Mouse (Mus musculus) limb, embryonic 11.5 days (tissue): ENCODE measurements at regions not wholly inside any gene's neighbourhood (a gene's known extent, or its start where the extent isn't known, plus 50 kb on each side); places are given as distances from the start of the nearest gene placed in this dataset.

ENCODE experiments used
- ATAC-seq: fragments of 200-750 bp; cut with Nextera tagmentation; 2 replicates; pipeline ENCODE4 v1.8.0; 2017; ENCODE audit warnings: low read depth; ENCODE audit not compliant: insufficient number of reproducible peaks, low FRiP score, low TSS enrichment
- DNase-seq: peaks from one replicate; pipeline ENCODE4 v3.0.0-alpha.2; 2015; ENCODE audit warnings: low spot score
- H3K27ac ChIP-seq: fragments of 300-500 bp; sonication (generic); replicated peaks from 2 replicates; pipeline ENCODE4 v1.5.1; 2014; ENCODE audit warnings: low read depth, mild to moderate bottlenecking, low read length
- H3K27me3 ChIP-seq: fragments of 300-500 bp; sonication (generic); 2 replicates; pipeline ENCODE4 v1.6.1; 2014; ENCODE audit warnings: mild to moderate bottlenecking, low read length, mixed read lengths; ENCODE audit not compliant: control insufficient read depth, insufficient read depth
- H3K36me3 ChIP-seq: fragments of 300-500 bp; sonication (generic); 2 replicates; pipeline ENCODE4 v1.6.1; 2014; ENCODE audit warnings: mild to moderate bottlenecking, low read length, moderate library complexity, mixed read lengths; ENCODE audit not compliant: control insufficient read depth, insufficient read depth
- H3K4me1 ChIP-seq: fragments of 300-500 bp; sonication (generic); 2 replicates; pipeline ENCODE4 v1.6.1; 2014; ENCODE audit warnings: low read length, mixed read lengths; ENCODE audit not compliant: control insufficient read depth, insufficient read depth
- H3K4me2 ChIP-seq: fragments of 300-500 bp; sonication (generic); 2 replicates; pipeline ENCODE4 v1.6.1; 2014; ENCODE audit warnings: low read depth, mild to moderate bottlenecking, moderate library complexity; ENCODE audit not compliant: severe bottlenecking
- H3K4me3 ChIP-seq: fragments of 300-500 bp; sonication (generic); 2 replicates; pipeline ENCODE4 v1.5.1; 2014; ENCODE audit warnings: low read depth, low read length
- H3K9ac ChIP-seq: fragments of 300-500 bp; sonication (generic); 2 replicates; pipeline ENCODE4 v1.6.1; 2014; ENCODE audit warnings: mild to moderate bottlenecking, low read length
- H3K9me3 ChIP-seq: fragments of 300-500 bp; sonication (generic); 2 replicates; pipeline ENCODE4 v1.6.1; 2016; ENCODE audit warnings: low read length; ENCODE audit not compliant: control insufficient read depth
- WGBS: fragments of 180-500 bp; shearing (Covaris S2); extraction: QIAGEN DNeasy Blood & Tissue Kit; methylation state at CpG from one replicate; pipeline ENCODE4 v1.1.7; 2014; 5-methylcytosine and 5-hydroxymethylcytosine counted together

DNA sequence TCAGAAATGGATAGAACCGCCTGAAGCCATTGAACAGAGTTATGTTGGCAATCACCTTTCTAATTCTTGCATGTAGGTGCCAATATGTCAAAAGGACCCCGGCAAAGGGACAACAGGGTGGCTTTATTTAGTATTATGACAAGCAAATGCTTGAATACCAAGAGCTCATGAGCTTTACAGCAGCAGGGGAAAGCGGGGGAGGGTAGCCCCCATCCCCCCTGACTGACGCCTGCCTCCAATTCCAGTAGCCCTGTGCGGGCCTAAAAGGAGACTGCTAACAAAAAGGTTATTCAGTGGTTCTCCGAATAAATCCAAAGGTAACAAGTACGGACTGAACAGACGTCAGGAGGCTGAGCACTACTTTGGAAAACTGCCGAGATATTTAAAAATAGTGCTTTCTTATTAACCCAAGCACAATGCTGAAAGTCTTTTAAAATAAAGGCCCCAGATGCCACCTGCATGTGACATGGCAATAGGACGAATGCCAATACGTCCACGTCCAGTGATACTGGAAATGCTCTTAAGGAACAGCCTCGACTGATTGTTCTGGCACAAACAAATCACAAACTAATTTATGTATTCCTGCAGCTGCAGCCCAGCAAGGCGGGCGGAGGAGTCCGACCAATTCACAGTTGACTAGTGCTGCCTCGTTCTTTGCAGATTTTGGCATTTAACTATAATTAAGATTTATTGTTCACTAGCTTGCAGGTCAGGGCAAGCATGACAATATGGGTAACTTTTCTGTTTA is 771.7 kb upstream of the Car8 start:
- no peak overlapping the region for H3K4me3 ChIP-seq
- no peaks in the 10 kb centered on the region for H3K36me3 ChIP-seq
- no peak overlapping the region for H3K4me2 ChIP-seq
- H3K9ac ChIP-seq: no peak overlapping the region
- no peak for ATAC-seq
- H3K4me1 ChIP-seq: peaks cover 9% of the 10 kb centered on the region
- whole genome bisulfite sequencing: 39% methylated on average over 17 of the region's 17 CpGs
- no peak overlapping the region for H3K27ac ChIP-seq
- DNase-seq: peak; percentile 53
- H3K9me3 ChIP-seq: no peaks in the 10 kb centered on the region
- H3K27me3 ChIP-seq: peaks cover 4% of the 10 kb centered on the region; the same call in 1 of the 2 replicates

DNA sequence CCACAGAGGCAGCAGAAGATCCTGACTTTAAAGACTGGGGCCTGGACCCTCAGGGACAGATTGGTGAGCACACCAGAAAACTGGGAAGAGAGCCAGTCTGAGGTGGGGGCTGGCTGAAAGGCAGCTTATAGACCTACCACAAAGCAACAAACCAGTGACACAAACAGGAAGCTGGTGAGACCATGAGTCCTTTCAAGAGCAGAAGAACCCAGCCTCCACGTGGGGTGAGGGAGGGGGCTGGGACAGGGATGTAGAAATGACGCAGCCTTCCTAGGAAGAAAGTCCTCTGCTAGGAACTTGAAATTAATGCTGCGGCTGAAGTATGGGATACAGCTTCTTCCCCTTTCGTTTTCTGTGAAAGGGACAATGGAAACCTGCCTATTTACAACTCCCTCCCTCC is 770.8 kb upstream of the Car8 start:
- H3K4me3 ChIP-seq: no peak overlapping the region

DNA sequence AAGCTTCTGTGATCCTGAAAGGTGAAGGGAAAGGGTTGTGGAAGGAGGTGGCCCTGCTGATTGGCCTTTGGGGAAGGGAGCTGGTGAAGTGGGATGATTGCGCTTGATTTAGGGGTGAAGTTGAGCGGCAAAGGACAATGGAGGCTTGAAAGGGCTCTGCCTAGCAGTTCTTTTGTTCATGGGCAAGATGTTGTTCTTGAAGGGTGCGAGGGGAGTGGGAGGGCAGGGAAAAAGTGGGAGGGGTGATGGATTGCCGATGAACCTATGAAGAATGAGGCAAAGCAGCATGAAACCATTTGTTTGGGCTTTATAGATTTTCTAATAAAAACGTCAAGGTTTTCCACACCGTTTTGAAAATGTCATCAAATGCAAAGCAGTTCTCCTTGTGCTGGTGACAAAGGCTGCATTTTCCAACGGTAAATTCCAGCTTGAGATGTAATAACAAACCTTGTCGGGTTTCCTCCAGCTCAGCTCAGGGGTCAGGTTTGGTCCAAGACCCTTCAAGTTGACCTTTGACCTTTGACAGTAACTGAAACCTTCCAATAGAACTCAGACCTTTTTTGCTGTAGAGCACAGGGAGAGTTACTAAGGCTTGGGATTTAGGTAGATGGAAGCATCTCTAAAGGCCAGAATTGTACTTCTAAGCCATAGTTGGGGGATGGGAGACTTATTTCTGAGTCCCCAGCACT is 767.2 kb upstream of the Car8 start:
- no peak for ATAC-seq
- H3K36me3 ChIP-seq: no peaks in the 10 kb centered on the region
- H3K4me3 ChIP-seq: no peak overlapping the region
- H3K9me3 ChIP-seq: no peaks in the 10 kb centered on the region
- H3K27me3 ChIP-seq: no peaks in the 10 kb centered on the region
- H3K27ac ChIP-seq: no peak overlapping the region
- H3K4me1 ChIP-seq: peaks cover 6% of the 10 kb centered on the region; the same call in 1 of the 2 replicates
- WGBS: 33% methylated on average over 8 of the region's 8 CpGs
- no peak for DNase-seq
- H3K9ac ChIP-seq: no peak overlapping the region
- H3K4me2 ChIP-seq: no peak overlapping the region

More for the DNA sequence above, 770.8 kb upstream of the Car8 start:
- H3K36me3 ChIP-seq: no peaks in the 10 kb centered on the region
- ATAC-seq: no peak
- H3K9me3 ChIP-seq: no peaks in the 10 kb centered on the region
- peaks cover 4% of the 10 kb centered on the region; the same call in 1 of the 2 replicates for H3K27me3 ChIP-seq
- peaks cover 6% of the 10 kb centered on the region; the same call in 1 of the 2 replicates for H3K4me1 ChIP-seq
- 55% methylated on average over 4 of the region's 4 CpGs for WGBS
- H3K27ac ChIP-seq: no peak overlapping the region
- H3K4me2 ChIP-seq: no peak overlapping the region
- H3K9ac ChIP-seq: no peak overlapping the region
- no peak for DNase-seq

DNA sequence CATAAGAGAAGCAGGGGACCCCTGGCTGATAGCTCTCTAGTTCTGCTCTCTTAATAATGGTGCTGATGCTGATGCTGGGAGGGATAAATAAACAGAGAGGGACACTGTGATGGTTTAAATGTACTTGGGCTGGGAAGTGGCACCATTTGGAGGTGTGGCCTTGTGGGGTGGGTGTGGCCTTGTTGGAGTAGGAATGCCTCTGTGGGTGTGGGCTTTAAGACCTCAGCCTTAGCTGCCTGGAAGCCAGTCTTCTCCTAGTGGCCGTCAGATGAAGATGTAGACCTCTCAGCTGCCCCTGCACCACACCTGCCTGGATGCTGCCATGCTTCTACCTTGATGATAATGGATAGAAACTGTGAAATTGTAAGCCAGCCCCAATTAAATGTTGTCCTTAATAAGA is 765.0 kb upstream of the Car8 start:
- Histone ChIP-seq H3K4me1 (no peaks in the 10 kb centered on the region), H3K4me2 (no peak overlapping the region), H3K4me3 (no peak overlapping the region), H3K9ac (no peak overlapping the region), H3K36me3 (no peaks in the 10 kb centered on the region), H3K9me3 (no peaks in the 10 kb centered on the region), H3K27ac (no peak overlapping the region), H3K27me3 (no peaks in the 10 kb centered on the region)
- ATAC-seq (no peak), DNase-seq (no peak)
- 100% methylated on average over 1 of the region's 1 CpGs for WGBS

DNA sequence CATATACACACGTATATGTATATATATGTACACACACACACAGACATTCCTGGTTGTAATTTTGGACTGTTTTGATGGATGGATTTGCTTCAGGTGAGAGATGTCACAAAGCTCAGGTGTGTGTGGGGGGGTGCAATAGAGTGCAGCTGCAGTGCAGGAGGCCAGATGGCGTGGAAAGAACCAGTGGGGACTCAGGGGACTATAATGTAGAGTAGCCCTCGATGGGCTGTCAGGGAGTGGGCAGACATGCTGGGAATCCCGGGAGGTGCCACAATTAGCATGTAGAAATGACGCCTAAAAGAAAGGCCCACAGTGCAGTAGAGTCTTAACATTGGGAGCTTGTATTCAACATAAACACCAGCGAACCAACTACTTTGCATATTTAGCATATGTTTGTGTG is 763.5 kb upstream of the Car8 start:
- DNase-seq: no peak
- Histone ChIP-seq H3K27ac (no peak overlapping the region), H3K4me3 (no peak overlapping the region), H3K4me1 (no peaks in the 10 kb centered on the region), H3K27me3 (no peaks in the 10 kb centered on the region), H3K9me3 (no peaks in the 10 kb centered on the region), H3K36me3 (no peaks in the 10 kb centered on the region), H3K4me2 (no peak overlapping the region), H3K9ac (no peak overlapping the region)
- ATAC-seq: no peak
- 74% methylated on average over 6 of the region's 6 CpGs for WGBS

DNA sequence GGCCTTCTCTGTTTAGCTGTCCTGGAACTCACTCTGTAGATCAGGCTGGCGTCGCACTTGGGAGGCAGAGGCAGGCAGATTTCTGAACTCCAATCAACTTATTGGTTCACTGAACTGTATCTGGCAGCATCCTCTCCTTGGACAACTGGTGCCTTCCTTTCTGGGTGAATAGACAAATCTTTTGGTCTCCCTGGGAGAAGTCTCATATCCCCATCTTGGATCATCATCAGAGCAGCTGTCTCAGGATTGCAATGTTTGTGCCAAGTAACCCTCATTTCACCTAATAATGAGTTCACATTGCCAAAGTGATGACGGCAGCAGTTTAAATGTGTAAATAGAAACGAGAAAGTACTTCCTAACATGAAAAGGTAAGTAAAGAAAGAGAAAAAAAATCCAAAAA is 759.8 kb upstream of the Car8 start:
- no peak for DNase-seq
- 87% methylated on average over 4 of the region's 4 CpGs for WGBS
- no peaks in the 10 kb centered on the region for H3K9me3 ChIP-seq
- ATAC-seq: no peak
- H3K4me1 ChIP-seq: no peaks in the 10 kb centered on the region
- no peak overlapping the region for H3K9ac ChIP-seq
- H3K36me3 ChIP-seq: no peaks in the 10 kb centered on the region
- no peaks in the 10 kb centered on the region for H3K27me3 ChIP-seq
- no peak overlapping the region for H3K4me3 ChIP-seq
- H3K4me2 ChIP-seq: no peak overlapping the region
- no peak overlapping the region for H3K27ac ChIP-seq

DNA sequence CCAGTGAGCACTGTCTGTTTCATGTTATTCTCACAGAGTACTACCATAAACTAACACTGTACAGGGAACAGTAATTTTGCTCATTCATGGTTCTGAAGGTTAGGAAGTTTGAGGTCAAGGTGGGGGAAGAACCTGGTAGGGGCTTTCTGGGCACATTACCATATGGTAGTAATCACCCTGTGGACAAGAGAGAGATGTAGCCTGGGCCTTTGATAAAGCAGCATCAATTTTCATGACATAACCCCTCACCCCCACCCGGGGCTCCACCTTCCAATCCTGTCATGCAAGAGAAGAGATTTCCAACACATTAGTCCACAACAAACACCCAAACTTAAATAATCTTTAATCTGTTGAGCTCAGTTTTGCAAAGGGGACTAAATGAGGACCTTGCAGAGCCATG is 753.3 kb upstream of the Car8 start:
- 43% methylated on average over 1 of the region's 1 CpGs for WGBS
- ATAC-seq (no peak), DNase-seq (no peak)
- no peak overlapping the region for H3K4me3 ChIP-seq
- H3K27me3 ChIP-seq: no peaks in the 10 kb centered on the region
- H3K36me3 ChIP-seq: no peaks in the 10 kb centered on the region
- H3K4me1 ChIP-seq: 0 out of 2 replicates have a peak, but pooled peaks cover 6% of the 10 kb centered on the region
- H3K27ac ChIP-seq: no peak overlapping the region
- no peak overlapping the region for H3K4me2 ChIP-seq
- H3K9ac ChIP-seq: no peak overlapping the region
- no peaks in the 10 kb centered on the region for H3K9me3 ChIP-seq

DNA sequence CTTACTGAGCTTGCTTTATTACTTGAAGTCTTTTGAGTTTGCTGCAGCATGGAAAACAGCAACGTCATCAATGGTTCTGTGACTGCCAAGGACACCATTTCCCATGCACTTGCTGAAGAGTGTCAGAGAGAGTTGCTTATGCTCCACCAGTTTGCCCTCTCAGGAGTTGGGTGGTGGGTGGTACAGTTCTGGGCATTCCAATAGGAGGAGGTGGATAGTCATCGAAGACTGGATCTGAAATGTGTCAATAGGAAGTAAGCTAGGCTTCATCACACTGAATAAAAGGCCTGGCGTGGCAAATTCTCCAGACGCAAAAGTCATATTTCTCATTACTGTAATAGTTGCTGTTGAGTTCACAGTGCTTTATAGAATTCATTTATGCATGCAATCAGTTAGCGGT is 751.7 kb upstream of the Car8 start:
- Histone ChIP-seq H3K4me3 (no peak overlapping the region), H3K4me1 (peaks cover 9% of the 10 kb centered on the region; the same call in 1 of the 2 replicates), H3K36me3 (no peaks in the 10 kb centered on the region), H3K27ac (no peak overlapping the region), H3K9ac (no peak overlapping the region), H3K27me3 (no peaks in the 10 kb centered on the region), H3K9me3 (no peaks in the 10 kb centered on the region), H3K4me2 (no peak overlapping the region)
- 83% methylated on average over 5 of the region's 5 CpGs for WGBS
- DNase-seq (no peak), ATAC-seq (no peak)
